Mouse (Mus musculus): ENCODE results near the gene Btbd35f29. TPM values are rescaled to one million over a fixed set of nuclear protein-coding genes. Genes with fewer than 3 reads are reported as not detected.
"Not testable (repeated sequence)": the region's sequence is repeated elsewhere in the genome, so short reads cannot be mapped to it uniquely, and the experiment has no call there.

Gene Btbd35f29
- not detected in 2 replicates for total RNA-seq (2017)

DNA sequence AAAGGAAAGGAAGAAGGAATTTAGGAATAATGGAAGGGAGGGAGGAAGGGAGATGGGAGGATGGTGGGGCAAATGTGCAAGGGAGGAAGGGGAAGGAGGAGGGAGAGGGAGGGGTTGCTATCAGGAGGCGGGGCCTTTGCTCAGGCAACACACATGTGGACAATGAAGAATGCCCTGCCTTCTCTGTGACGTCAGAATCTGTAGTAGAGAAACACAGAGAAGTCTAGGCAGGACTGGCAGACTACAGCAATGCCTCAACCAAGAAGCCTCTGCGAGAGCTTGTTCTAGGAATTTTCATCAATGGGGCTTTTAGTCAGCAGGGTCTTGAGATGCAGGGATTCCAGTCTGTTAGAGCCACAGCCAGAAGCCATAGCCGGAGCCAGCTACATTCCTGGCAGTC lies at the start of gene Btbd35f29:
Gene Btbd35f29 (plus strand): TSS at position 301 of the 400 bp plus-strand sequence.
- ATAC-seq (replicated peaks; ENCODE audit: low read depth, poor library complexity, severe bottlenecking): not testable (repeated sequence)

DNA sequence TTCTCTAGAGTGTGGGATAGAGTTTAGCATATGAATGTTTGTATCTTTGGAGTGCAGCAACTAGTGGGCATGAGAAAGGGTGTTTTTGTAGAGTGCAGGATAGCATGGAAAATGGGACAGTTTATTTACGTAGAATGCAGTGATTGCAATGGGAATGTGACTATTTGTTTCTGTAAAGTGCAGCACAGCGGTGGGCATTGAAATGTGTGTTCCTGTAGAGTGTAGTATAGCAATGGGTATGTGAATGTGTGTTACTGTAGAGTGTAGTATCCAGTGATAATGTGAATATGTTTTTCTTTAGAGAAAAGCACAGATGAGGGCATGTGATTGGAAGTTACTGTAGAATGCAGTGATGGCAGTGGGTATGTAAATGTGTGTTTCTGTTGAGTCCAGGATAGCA lies 23.9 kb downstream of the Btbd35f29 start:
- ATAC-seq (replicated peaks; ENCODE audit: low read depth, poor library complexity, severe bottlenecking): not testable (repeated sequence)

DNA sequence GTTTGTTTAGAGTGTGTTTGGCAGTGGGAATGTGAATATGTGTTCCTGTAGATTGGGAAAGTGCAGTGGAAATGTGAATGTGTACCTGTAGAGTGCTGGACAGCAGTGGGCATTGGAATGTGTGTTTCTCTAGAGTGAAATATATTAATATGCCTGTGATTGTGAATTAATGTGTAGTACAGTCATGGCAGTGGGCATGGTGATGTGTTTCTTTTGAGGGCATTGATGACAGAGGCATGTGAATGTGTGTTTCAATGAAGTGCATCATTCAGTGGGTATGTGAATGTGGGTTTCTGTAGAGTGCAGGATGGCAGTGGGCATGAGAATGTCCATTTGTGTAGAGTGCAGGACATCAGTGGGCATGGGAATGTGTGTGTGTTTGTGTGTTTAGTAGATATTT lies 27.7 kb downstream of the Btbd35f29 start:
- ATAC-seq (replicated peaks; ENCODE audit: low read depth, poor library complexity, severe bottlenecking): not testable (repeated sequence)

DNA sequence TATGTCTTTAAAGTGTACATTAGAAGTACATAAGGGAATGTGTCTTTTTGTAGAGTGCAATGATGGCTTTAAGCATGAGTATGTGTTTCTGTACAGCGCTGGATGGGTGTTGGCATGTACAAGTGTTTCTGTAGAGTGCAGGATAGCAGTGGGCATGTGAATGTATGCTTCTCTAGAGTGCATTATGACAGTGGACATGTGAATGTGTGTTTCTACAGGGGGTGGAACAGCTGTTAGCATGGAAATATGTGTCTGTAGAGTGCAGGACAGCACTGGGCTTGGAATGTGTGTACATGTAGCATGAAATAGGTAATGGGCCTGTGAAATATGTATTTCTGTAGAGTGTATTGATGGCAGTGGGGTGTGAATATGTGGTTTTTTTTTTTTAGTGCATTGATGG lies 28.4 kb downstream of the Btbd35f29 start:
- ATAC-seq (replicated peaks; ENCODE audit: low read depth, poor library complexity, severe bottlenecking): not testable (repeated sequence)

DNA sequence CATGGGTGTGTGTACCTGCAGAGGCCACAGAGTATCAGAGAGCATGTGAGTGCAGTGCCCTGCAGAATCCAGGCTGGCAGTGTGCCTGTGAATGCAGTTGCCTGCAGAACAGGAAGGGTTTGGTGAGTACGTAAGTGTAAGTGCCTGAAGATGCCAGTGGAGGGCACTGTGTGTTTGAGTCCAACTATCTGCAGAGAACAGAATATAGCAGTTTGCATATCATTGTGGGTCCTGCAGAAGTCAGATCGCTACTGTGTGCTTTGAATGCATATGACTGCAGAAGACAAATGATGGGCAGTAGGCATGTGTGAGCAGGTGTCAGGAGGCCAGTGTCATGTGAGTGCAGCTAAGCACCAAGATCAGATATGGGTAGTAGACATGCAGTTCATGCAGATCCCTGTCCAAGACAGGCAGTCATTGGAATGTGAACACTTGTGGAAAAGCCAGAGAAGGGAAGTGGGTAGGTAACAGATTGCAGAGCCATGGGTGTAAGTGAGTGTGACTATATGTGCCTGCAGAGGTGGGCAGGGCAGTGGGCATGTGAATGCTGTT lies 41.1 kb downstream of the Btbd35f29 start:
- not testable (repeated sequence) for ATAC-seq (replicated peaks; ENCODE audit: low read depth, poor library complexity, severe bottlenecking)

DNA sequence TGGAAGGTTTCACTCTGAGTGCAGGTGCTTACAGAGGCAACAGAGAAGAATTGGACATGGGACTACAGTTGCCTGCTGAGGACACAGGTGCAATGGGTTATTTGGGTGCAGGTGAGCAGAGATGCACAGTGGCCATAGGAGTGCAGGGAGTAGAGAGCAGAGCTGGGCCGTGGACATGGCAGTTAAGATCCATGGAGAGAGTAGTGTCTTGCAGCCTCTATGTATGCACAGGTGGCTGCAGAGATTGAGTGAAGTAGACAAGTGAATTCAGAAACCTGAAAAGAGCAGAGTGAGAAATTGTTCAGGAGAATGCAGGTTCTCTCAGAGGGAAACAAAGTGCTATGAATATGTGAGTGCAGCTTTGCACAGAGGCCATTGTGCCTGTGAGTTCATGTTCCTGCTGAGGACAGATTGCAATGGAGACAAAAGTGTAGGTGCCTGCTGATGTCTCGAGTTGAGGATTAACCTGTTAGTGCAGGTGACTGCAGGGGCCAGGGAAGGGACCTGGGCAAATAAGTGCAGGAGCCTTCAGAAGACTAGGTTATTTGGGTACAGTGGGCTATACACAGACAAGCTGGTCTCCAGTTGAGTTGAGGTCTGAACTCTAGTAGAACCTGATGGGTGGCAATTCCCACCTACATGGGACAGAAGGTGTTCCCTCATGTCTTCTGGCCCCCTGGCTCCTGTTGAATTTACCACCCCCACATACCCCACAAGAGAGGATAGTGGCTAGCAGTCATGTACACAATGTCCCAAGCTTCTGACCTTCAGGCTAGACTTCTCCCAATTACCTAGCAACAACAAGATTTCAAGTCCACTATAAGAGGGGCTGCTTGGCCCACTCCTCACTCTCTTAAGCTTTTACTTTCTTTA lies 42.2 kb downstream of the Btbd35f29 start:
- ATAC-seq (replicated peaks; ENCODE audit: low read depth, poor library complexity, severe bottlenecking): not testable (repeated sequence)

DNA sequence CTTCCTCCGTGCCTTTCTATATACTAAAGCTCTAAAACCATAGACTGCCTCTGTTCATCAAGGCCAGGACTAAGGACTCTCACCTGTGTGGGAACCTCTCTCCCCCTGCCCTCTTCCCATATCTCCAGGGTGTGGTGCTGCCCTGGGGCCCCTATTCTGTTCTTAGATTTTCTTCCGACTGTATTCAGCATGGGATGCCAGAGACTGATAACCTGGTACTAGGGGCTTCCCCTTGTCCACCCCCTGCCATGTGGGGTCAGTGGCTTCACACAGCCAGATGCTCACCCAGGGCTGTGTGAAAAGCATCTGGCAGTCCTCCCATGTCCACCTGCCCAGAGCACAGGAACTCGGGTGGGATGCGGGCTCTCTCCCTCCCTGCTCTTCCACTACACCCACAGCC lies 43.1 kb downstream of the Btbd35f29 start:
- ATAC-seq (replicated peaks; ENCODE audit: low read depth, poor library complexity, severe bottlenecking): not testable (repeated sequence)

DNA sequence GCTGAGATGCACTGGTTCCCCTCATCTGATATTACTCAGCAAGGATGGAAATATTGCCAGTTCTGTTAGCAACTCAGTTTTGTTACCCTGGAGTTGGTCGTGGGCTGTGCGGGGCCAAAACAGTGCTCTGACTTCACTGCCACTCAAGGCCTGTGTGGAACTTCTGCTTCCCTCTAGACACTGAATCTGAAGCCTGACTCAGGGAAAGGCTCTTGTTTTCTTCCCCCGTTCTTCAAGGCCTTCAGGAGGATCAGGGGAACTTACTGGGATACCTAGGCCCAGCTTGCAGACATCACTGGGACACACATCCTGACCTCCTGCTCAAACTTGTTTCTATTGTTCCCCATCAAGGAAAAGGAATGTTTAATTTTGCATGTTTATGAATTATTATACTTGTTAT lies 45.2 kb downstream of the Btbd35f29 start:
- ATAC-seq (replicated peaks; ENCODE audit: low read depth, poor library complexity, severe bottlenecking): not testable (repeated sequence)

DNA sequence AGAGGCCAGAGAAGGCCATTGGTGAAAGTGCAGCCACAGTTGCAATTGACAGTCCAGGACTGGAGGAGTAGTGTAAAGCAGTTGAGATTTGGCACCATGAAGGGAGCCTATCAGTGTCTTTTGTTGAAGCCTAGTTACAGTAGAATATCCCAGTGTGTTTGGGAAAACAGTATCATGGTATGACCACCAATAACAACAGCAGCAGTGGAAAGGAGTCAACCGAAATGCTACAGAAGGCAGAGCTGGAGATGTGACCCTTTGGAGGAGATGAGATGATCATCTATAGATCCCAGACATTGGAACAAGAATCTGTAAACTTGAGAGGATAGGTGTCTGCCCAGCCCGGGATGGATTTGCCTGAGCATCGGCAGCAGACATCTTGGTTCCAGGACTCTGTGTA lies 47.7 kb downstream of the Btbd35f29 start:
- ATAC-seq (replicated peaks; ENCODE audit: low read depth, poor library complexity, severe bottlenecking): not testable (repeated sequence)

Other genes starting within 250 kb of the Btbd35f29 start
- gene Spin2f, start 136.2 kb downstream of the Btbd35f29 start, total RNA-seq (2017): not detected in 2 replicates
- gene Btbd35f26, start 218.8 kb downstream of the Btbd35f29 start, total RNA-seq (2017): not detected in 2 replicates

All from common myeloid progenitor, adult 5-6 weeks (primary cell).